ENCODE assay signal across 7 mouse cellular contexts in the genomic region with DNA sequence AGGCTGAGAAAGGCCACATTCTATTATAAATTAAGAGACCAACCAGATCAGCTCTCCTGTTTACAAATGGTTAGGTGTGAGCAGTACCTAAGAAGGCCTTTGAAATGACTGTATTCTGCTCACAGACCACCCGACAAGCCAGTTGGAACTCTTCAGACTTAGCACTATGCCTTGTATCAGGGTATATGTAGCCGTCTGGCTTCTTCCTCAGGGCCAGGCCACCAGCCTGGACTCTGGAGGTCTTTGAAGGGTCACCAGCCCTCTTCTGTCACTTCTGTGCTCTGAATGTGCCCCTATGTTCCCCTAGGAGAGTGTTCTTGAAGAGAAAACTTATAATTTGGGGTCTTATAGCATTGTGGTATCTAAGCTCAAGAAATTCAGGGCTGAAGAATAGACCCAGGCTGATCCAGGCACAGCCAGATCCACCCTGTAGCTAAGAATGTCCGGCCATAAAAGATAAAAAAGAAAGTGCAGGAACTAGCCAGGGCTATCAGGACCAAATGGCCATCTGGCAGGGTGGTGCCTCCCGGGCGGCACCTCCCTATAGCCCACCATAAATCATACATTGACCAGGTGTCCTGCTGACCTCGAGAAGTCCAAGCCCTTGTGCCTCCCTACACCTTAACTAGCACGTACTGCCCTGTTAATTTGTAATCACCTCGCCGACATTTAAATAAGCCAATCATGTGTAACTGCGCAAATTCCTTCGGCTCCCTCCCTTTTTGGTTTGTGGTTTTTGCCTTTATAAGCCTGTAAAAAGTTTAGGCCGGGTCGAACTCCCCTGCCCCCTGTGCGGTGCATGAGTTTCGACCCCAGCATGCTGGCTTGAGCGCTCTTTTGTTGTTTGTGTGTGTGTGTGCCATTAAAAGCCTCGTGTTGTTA.
DNase-seq lines count a peak whose midpoint lies in the region; ATAC-seq and TF ChIP-seq lines count a peak whose summit lies in the region.
"Not testable (repeated sequence)": the region's sequence is repeated elsewhere in the genome, so short reads cannot be mapped to it uniquely, and the experiment has no call there.

No protein-coding gene starts in this region.

- TF ChIP-seq CTCF in kidney, adult 2 months (conservative IDR thresholded peaks at IDR 0.05; ENCODE audit: insufficient read depth, insufficient read length, low read depth, low read length); kidney, postnatal 0 days (IDR thresholded peaks at IDR 0.05; ENCODE audit: low read depth): not testable (repeated sequence)

- H3K9ac ChIP-seq in intestine, embryonic 16.5 days (ENCODE audit: low read depth, low read length); kidney, embryonic 14.5 days (ENCODE audit: low read depth, low read length); kidney, postnatal 0 days (ENCODE audit: low read depth, low read length): not testable (repeated sequence)

- ATAC-seq in intestine, embryonic 16.5 days: 0 out of 2 replicates have a peak, but pooled peaks have one; percentile 44
- peak; percentile 71; the same call in 1 of the 2 replicates for ATAC-seq in kidney, embryonic 14.5 days (ENCODE audit: low FRiP score, low TSS enrichment)
- ATAC-seq in kidney, postnatal 0 days (replicated peaks; ENCODE audit: low FRiP score, low read depth): peak; percentile 54; the same call in 1 of the 2 replicates

- TF ChIP-seq POLR2A in kidney, adult 2 months (IDR thresholded peaks at IDR 0.05; ENCODE audit: low read depth, low read length): not testable (repeated sequence)

- H3K27me3 ChIP-seq in intestine, embryonic 16.5 days (replicated peaks; ENCODE audit: control insufficient read depth, insufficient read depth, low read length); kidney, adult 2 months (replicated peaks; ENCODE audit: control insufficient read depth, insufficient read depth, low read length); kidney, embryonic 14.5 days (ENCODE audit: control insufficient read depth, insufficient read depth, low read length); kidney, postnatal 0 days (ENCODE audit: insufficient read depth, low read length); limb, embryonic 10.5 days (ENCODE audit: low read depth, poor library complexity, severe bottlenecking): not testable (repeated sequence)

- 47% methylated on average over 17 of the region's 17 CpGs for WGBS in intestine, embryonic 16.5 days
- WGBS in kidney, adult 2 months: 28% methylated on average over 17 of the region's 17 CpGs
- WGBS in kidney, embryonic 14.5 days: 14% methylated on average over 17 of the region's 17 CpGs
- 12% methylated on average over 17 of the region's 17 CpGs for WGBS in kidney, postnatal 0 days
- 21% methylated on average over 17 of the region's 17 CpGs for WGBS in limb, embryonic 10.5 days

- not testable (repeated sequence) for H3K4me3 ChIP-seq in intestine, embryonic 16.5 days (ENCODE audit: low read length); kidney, adult 2 months (ENCODE audit: insufficient read depth, low read depth, low read length); kidney, embryonic 14.5 days (ENCODE audit: low read length); kidney, postnatal 0 days (replicated peaks; ENCODE audit: low read depth, low read length); limb, embryonic 10.5 days

- not testable (repeated sequence) for H3K36me3 ChIP-seq in intestine, embryonic 16.5 days (ENCODE audit: control insufficient read depth, insufficient read depth, low read length); kidney, adult 2 months (ENCODE audit: control insufficient read depth, insufficient read depth, low read length); kidney, embryonic 14.5 days (ENCODE audit: control insufficient read depth, insufficient read depth, low read length); kidney, postnatal 0 days (ENCODE audit: insufficient read depth, low read length); limb, embryonic 10.5 days

- not testable (repeated sequence) for H3K9me3 ChIP-seq in intestine, embryonic 16.5 days (ENCODE audit: control insufficient read depth, low read length); kidney, embryonic 14.5 days (ENCODE audit: control insufficient read depth, low read length); kidney, postnatal 0 days (replicated peaks; ENCODE audit: low read length); limb, embryonic 10.5 days (replicated peaks)

- peak overlapping the region; percentile 63; the same call in 1 of the 2 replicates for H3K27ac ChIP-seq in intestine, embryonic 16.5 days (ENCODE audit: low read length)
- H3K27ac ChIP-seq in kidney, adult 2 months (ENCODE audit: insufficient read depth, low read depth, low read length): peak overlapping the region; percentile 46; the same call in 1 of the 2 replicates
- peak overlapping the region; percentile 38; the same call in 1 of the 2 replicates for H3K27ac ChIP-seq in kidney, embryonic 14.5 days (ENCODE audit: low read depth, low read length)
- peak overlapping the region; percentile 58 for H3K27ac ChIP-seq in kidney, postnatal 0 days
- H3K27ac ChIP-seq in limb, embryonic 10.5 days: peak overlapping the region; percentile 80

- peak; percentile 55 for DNase-seq in heart, adult 11 months
- DNase-seq in kidney, adult 2 months: peak; percentile 74
- not testable (repeated sequence) for DNase-seq in kidney, postnatal 0 days (ENCODE audit: low spot score)
- DNase-seq in kidney, postnatal 25 days: peak; percentile 24 to 66
- DNase-seq in limb, embryonic 10.5 days (ENCODE audit: low spot score): peak; percentile 34

- H3K4me1 ChIP-seq in intestine, embryonic 16.5 days (ENCODE audit: control insufficient read depth, insufficient read depth, low read length); kidney, adult 2 months (ENCODE audit: control insufficient read depth, insufficient read depth, low read length); kidney, embryonic 14.5 days (ENCODE audit: control insufficient read depth, insufficient read depth, low read length); kidney, postnatal 0 days (replicated peaks; ENCODE audit: insufficient read depth, low read length): not testable (repeated sequence)
- H3K4me1 ChIP-seq in limb, embryonic 10.5 days: peaks cover 26% of the 10 kb centered on the region

- not testable (repeated sequence) for H3K4me2 ChIP-seq in intestine, embryonic 16.5 days (ENCODE audit: low read depth, low read length); kidney, embryonic 14.5 days (replicated peaks; ENCODE audit: low read depth, low read length); kidney, postnatal 0 days (ENCODE audit: low read length)
